Mouse (Mus musculus): Measurements from ENCODE around the gene Rnf222.

Gene Rnf222

DNA sequence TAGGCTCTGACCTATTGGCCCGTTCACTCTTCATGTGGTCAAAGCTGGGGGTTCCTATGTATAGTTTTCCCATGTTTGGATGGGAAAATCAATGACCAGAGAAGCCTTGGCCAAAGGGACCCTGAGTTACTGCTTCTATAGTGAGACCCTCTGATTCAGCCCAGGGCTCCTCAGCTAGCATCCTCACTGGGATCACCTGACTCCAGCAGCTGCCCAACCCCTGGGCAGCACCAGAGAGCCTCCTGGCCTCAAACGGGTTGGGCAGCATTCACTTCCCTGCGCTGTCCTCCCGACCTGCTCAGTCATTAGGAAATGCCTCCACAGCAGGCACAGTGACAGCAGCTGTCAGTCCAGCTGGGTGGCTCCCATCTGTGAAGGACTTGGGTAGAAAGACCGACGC, at the start of gene Rnf222:
Gene Rnf222 (plus strand): TSS at position 301 of the 400 bp plus-strand sequence.
- no peak for DNase-seq (ENCODE audit: low spot score)

DNA sequence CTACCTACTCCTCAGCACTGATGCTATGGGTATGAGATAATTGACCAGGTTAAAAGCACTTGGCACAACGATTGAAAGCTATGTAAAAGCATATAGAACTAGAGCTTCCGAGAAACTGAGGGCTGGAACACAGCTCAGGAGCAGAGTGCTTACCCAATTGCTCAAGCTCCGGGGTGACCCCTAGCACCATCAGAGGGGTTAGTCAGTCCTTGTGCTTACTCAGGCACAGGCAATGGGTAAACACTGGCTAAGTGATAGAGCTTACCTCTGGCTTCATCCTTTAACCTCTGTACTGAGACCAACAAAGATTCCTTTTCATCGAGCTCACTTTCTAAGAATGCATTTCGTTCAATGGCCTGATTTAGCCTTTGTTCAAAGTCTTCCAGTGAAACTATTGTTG, 48.7 kb upstream of the Rnf222 start:
- no peak for DNase-seq (ENCODE audit: low spot score)

DNA sequence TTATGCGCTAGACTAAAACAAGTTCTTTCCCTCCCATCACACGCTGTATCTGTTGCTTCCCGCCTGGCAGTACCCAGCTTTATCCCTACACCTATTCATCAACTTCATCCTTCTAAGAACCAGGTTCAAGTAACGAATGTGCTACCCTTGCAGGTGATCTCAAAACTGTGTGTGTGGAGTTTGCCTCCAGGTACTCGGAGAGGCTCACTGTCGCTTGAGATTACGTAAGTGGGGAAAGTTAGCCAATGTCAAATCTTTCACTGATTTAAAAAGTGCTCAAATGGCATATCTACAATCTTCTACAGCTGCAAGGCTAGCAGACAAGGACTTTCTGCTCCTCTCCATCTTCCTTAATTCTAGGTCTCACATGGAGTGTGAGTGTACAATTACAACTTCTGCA, 37.5 kb upstream of the Rnf222 start:
- no peak for DNase-seq (ENCODE audit: low spot score)

DNA sequence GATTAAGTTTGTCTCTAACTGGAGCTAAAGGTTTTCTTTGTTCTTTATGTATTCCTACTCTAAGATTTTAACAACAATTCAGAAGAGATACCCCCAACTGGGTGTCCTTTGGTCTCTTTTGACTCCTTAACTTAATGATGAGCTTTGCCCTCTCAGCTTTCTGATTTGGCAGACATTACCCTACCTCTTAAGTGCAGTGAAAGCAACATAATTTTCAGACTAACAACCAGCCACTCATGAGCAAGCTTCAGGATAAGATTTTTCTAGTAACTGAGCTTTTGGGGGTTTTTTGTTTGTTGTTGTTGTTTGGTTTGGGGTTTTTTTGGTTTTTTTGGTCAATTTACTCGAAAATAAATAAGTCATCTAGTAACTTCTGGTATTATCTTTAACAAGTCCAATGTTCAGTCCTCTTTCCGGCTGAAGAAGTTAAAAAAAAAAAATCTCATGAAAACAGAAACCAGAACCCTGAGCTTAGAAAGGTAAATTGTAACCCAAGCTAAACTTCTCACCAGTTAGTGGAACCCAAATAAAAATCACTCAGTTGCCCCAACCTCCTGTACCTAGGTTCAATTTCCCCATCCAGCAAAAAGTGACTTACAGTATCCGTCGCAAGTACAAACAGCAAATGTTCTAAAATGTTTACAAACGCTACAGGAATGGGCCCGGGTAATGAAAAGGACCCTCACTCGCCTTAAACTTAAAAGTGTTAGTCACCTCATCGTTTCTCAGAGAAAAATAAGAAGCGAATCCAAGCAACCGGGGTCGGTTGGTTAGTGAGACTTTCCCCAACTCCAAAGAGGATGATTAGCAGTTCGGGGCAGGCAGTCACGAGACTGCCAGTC, 36.5 kb upstream of the Rnf222 start:
- DNase-seq (ENCODE audit: low spot score), result no peak

DNA sequence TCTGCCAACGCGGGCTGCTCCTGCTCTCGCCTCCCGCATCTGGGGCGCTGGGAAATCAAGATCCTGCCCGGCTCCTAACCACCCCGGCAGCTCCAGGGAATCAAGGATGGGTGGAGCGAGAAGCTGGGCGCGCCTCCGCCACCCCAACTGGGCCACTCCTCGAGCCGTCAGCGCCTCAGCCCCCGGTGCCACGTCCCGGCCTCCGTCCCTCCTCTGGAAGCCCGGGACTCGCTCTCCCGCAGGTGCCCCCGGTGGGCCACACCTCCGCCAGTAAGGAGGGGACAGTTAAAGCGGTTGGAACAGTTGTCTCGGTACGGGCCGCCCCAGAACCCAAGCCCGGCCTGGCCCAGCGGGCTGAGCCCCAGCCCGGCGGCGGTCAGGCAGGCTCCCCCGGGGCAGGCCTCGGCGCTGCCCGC, 35.9 kb upstream of the Rnf222 start:
- DNase-seq (ENCODE audit: low spot score), result peak; percentile 64

DNA sequence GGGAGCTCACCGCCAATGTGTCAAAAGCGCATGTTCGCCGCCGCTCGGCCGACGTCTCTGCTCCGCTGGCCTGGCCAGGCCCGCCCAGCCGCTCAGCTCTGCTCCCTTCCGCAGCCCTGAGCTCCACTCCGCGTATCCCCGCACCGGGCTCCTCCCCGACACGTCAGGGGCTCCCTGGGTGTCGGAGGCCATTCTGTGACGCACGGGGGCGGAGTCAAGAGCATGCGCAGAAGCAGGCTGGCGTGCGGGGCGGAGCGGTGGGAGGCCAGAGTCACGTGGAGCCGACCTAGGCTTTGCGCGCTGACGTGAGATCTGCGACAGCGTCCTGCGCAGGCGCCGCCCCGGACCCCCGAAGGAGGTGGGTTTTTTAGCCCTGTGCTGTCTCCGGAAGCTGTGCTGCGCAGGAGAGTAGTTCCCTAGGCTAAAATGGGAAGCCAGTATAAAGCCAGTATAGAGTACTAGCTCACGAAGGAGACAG, 35.4 kb upstream of the Rnf222 start:
- DNase-seq (ENCODE audit: low spot score), result peak; percentile 100

DNA sequence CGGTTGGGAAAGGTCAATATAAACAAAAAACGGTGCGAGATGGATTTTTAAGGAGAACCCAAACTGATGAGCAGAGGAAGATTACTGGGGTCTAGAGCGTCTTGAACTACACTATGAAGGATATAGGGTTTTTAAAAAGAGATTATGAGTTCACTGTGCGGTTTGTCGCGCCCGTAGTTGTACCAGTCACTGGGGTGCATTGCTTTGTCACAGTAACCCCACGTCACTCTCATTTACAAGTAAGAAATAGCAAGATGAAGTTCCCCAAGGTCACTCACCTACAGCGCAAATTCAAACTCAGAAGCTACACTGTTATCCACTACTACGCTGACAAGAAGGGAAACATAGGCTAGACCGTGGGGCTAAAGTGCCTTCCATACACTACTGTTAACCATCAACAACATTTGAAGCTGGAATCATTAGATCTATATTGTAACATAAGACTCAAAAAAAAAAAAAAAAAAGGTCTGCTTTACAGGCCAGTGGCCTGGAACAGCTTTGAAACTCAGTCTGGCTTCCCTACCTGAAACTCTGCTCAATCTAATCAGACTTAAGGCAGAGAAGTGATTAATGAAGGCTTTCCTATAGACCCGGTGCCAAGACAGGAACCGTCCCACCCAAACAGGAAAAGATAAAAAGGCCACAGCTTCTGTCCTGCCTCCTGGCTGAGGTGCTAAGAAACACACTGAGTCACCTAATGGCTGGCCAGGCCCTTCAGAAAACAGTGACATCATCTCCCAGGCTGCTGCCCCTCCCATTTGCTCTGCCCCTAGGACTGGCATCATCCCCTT, 34.5 kb upstream of the Rnf222 start:
- no peak for DNase-seq (ENCODE audit: low spot score)

DNA sequence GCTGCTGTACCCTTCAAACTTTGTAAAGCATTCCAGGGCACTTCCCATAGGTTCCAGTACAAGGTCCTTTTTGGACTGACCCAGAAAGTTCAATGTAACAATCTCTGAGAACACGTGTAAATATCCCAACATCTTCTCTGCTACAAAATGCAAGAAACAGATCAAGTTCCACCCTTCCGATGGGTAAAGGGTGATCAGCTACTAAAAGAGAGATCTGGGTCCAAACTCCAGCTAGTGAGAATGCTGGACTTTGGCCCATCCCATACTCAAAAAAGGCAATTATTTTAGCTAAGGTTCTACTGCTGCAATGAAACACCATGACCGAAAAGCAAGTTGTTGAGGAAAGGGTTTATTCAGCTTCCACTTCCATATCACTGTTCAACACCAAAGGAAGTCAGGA, 33.7 kb upstream of the Rnf222 start:
- DNase-seq (ENCODE audit: low spot score), result no peak

DNA sequence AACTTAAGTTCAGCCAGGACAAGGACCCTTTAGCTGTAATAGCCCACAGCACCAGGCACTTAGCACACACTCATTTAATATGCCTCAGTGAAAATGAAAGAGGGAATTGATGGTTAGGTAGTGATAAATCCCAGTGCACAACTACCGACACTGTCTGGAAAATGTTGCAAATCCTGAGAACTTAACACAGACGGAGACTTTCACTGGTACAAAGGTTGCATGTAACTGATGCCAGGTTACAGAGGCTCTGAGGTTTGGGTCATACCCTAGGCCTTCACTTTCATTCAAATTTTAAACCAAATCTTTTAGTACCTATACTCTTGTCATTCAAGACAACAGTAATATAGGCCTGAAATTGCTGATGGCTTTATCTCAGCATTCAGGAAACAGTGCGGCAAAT, 31.0 kb upstream of the Rnf222 start:
- DNase-seq (ENCODE audit: low spot score), result no peak

DNA sequence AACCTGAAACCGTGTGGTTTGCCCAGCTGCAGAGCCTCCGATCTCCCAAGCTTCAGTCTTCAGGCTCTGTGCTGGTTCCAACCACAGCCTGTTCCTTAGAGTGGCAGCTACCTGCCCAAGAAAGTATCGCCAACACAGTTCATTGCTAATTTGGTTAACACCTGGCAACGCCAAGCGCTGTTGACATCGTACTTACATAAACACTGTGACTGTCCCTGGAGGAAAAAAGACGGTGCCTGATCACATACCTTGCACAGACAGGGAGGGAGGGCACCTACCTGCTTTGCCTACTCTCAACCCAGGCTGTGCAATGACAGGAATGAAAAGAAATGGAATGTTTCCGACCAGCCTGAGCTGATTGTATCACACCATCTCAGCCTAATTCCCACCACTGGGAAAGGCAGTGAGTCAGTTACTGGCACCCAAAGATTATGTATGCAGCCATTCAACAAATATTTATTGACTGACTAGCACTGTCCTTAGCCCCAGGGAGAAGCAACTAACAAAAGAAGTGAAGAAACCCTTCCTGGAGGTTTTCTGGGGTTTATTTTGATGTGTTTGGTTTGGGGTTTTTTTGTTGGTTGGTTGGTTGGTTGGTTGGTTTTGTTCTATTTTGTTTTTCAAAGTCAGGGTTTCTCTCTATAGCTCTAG, 28.3 kb upstream of the Rnf222 start:
- no peak for DNase-seq (ENCODE audit: low spot score)

DNA sequence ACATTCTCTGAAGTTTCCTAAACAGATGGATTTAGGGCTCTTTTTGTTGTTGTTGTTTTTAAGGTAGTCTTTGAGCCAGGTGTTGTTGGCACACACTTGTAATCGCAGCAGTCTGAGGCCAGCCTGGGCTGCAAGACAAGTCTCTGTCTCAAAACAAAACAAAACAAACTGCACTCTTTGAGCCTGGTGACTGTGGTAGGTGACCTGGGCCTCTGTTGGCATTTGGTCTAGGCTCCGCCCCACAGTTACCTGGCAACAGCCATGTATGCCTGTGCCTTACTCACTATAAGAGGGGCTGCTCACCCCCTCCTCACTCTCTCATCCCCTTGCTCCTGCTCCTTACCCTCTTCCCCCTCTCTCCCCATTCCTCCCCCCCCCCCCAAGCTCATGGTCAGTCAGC, 26.1 kb upstream of the Rnf222 start:
- DNase-seq (ENCODE audit: low spot score), result no peak

DNA sequence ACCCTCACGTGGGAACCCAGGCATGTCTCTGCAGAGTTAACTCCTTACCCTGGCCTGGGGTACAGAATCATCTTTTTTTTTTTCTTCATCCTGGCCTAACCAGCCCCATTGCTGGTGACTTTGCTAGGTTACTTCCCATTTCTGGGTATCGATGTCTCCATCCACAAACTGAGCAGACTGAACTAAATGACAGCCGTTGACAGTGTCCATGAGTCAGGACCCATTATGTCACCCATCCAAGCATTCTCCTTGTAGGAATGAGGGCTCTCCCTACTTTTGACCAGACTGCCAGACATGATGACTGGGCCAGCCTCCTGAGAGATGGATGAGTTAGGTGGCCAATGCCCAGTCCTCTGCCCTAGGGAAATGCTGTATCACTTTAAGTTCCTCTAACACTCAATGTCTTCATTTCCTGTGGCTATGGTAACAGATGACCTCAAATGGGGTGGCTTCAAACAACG, 24.7 kb upstream of the Rnf222 start:
- no peak for DNase-seq (ENCODE audit: low spot score)

DNA sequence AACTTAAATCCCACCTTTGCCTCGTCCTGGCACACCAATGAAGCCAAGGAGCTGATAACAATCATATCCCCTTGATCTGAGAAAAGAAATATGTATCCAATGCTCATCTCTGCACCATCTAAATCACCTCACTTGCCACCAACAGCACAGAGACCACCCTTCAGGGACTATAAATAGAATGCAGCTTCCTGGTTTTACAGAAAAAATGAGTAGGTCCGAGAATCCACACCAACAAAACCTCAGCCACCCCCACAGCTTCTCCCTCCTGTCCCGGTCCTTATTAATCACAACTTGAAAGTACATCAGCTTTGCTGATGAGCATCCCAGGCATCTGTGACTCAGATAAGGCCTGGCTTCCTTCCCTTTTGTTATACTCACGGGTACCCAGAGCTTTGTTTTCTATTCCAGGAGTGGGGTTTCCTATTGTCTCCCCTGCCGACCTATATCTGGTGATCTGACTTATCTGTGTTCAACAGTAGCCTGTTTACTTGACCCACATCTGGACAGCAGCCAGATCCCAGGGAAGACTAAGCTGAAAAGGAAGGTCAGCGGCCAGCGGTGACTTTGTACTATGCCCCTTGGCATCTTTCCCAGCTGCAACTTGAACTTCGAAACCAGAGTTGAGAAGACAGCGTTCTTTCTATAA, 23.7 kb upstream of the Rnf222 start:
- DNase-seq (ENCODE audit: low spot score), result peak; percentile 25

DNA sequence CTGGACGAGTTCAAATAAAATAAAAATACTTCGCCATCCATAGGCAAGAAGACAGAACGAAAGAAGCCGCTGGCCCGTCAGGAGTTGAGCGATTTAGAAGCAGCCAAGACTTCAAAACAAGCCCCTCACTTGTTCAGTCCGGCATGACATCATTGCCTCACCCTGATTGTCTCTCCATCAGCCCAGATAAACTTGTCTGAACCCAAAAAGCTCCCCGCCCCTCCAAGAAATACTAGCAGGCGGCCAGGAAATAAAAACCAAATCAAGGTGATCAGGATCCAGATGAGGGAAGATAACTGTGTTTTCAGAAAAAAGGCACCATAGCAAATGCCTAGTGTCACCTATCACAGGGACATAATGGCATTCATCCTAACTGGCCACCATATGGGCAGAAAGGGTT, 17.1 kb upstream of the Rnf222 start:
- DNase-seq (ENCODE audit: low spot score), result no peak

DNA sequence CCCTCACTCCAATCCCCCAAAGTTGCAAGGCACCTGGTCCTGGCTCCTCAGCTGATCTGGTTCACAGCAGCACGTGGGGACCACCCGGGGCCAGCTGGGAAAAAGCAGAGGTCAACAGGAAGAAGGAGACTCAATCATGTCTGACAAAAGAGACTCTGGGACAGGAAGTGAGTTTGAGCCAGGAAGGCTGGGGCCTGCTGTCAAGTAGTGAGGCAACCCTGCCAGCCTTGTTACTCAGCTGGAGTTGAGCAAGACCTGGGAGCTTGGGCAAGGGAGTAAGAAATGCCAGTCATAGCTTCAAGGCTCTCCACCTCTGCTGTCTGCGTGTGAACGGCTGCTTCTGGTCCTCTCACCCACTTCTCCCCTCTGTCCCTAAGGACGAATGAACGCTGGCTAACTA, 16.6 kb upstream of the Rnf222 start, which contains the start of gene Ndel1:
Gene Ndel1 (minus strand): TSS at position 111 of the 400 bp plus-strand sequence.
- DNase-seq (ENCODE audit: low spot score), result peak; percentile 31

DNA sequence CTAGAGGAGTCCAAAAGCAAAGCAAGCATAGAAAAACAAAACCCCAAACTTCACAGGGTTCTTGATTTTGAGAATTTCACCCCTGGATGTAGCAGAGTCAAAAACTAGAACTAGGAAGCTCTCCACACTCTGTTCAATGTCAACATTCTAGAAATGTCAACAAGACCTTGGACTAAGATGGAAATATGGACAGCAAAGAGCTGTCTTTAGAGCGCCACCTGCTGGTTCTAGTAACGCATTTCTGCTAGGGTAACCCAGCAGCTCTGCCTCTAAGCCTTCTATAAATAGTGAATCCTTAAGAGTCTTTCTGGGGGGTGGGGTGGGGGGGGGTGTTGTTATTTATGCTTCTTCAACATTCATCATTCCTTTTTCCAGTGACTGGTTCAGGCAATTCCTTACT, 13.5 kb upstream of the Rnf222 start:
- peak; percentile 66 for DNase-seq (ENCODE audit: low spot score)

DNA sequence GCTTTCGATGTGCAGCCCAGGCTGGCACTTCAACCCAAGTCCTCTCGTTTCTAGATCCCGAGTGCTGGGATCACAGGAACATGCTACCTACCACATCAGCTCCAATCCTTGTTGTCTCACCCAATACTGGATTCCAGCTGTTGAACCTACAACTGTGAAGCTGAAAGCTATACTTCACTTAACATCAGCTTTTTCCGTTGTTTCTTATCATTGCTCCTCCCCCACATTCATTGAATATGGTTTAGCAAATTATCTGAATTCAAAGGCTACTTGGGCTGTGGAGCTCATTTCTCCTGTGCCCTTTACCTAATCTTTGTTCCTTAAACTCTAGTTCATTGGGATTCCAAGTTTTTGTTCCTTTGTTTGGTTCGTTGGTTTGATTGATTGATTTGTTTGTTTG, 9.5 kb upstream of the Rnf222 start:
- no peak for DNase-seq (ENCODE audit: low spot score)

DNA sequence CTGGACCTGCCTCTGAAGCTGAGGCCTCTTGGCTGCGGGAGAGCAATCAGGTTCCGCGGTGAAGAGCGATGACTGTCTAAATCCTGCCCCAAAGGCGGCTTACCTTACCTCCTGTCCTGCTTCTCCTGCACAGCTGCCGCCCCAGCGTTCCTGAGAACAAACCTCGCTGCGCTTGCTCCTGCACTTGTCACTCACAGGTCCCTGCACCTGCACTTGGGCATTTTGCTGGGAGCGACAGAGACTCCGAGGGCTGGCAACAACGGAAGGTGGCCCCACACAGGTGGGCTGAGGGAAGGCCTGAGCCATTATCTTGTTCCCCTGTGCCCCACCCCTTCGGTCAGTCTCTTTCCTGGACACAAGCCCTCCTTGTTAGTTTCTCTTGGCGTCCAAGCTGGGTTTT, 6.2 kb upstream of the Rnf222 start:
- DNase-seq (ENCODE audit: low spot score), result no peak

DNA sequence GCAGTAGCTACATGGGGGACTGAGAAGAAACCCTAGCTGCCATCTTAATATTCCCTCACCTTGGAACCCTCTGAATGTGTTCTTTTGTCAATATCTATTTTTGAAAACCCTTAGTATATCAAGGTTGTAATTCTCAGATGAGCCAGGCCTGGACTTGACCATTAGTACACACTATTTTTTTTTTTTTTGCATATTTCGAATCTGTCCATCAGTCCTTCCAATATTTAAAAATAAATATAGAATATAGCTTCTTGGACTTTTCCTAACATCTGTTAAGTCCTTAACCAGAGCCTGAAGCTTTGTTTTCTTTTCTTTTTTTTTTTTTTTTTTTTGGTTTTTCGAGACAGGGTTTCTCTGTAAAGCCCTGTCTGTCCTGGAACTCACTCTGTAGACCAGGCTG, 4.5 kb upstream of the Rnf222 start:
- DNase-seq (ENCODE audit: low spot score), result no peak

DNA sequence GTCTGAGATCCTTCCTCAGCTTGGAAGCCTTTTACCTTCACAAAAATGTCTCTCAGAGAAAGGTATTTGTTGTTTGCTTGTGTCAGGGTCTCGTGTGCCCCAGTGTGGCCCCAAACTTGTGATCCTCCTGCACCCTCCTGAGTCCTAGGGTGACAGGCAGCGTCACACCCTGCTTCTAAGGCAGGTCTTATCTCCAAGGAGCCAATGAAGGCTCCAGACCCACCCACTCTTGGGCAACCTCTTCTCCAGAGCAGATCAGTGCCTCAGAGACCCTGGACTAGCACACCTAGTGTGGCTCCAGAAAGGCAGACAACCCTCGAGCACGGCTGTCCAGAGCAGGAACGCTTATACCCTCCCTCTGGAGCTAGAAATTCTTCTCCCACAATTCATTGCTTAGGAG, 4.0 kb upstream of the Rnf222 start:
- no peak for DNase-seq (ENCODE audit: low spot score)

DNA sequence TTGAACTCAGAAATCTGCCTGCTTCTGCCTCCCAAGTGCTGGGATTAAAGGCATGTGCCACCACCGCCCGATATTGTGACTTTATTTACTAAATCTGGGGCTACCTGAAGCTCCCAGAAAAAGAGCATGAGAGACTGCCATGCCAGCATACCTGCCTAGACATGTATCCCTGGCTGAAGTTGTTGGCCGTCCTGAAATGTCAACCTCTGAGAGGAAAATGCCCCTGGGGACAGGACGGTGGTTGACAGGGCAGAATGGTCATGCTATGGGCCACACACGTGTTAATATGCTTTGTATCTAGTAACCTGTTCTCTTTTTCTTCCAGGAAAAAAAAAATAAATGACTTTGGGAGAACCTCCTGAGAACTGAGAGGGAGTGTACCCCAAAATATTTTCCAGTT, 2.3 kb upstream of the Rnf222 start:
- DNase-seq (ENCODE audit: low spot score), result no peak

DNA sequence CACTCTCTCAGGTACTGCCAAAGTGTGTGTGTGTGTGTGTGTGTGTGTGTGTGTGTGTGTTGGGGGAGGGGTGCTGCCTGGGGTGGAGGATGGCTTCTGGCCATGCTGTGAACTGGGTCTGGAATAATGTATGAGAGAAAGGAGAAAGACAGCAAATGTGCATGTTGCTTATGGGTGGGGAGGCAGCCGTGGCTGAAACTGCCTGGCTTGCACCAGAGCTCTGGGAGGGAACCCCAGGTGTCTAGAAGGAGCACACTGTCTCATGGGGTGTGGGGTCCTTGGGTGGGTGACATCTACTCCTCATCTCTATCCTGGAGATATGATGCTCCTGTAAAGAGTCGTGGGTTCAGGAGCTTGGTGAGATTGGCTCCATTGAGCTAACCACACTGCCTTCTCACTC, 300 bp downstream of the Rnf222 start:
- DNase-seq (ENCODE audit: low spot score), result no peak

All from urinary bladder, postnatal 25 days (tissue).